Mouse (Mus musculus) kidney, adult 2 months (tissue): ENCODE measurements at regions not wholly inside any gene's neighbourhood (a gene's known extent, or its start where the extent isn't known, plus 50 kb on each side); places are given as distances from the start of the nearest gene placed in this dataset.

Experiments
- CTCF ChIP-seq: fragments of 200-500 bp; conservative IDR thresholded peaks from 2 replicates; pipeline ENCODE4 v1.5.1; 2011; ENCODE audit warnings: low read depth, mild to moderate bottlenecking, control low read depth, low read length, moderate library complexity, mixed read lengths; ENCODE audit not compliant: insufficient read depth, insufficient read length
- POLR2A ChIP-seq: fragments of 200-500 bp; IDR thresholded peaks from one replicate; pipeline ENCODE4 v1.6.1; 2011; ENCODE audit warnings: low read depth, low read length, control low read depth

- TF ChIP-seq POLR2A = no peak
- TF ChIP-seq CTCF = no peak
These were observed 343.6 kb upstream of the Tbx3 start for GRCm38 (mm10) chr5:119326895-119327294.
